Mouse (Mus musculus) forebrain, postnatal 0 days (tissue): ENCODE measurements around the gene Gm20431. TPM values are rescaled to one million over a fixed set of nuclear protein-coding genes. Genes with fewer than 3 reads are reported as not detected.

Source experiments
- ATAC-seq: fragments of 200-750 bp; cut with Nextera tagmentation; 2 replicates; pipeline ENCODE4 v1.8.0; 2017; ENCODE audit warnings: mild to moderate bottlenecking, moderate library complexity
- DNase-seq: peaks from one replicate; pipeline ENCODE4 v3.0.0-alpha.2; 2015
- H3K27ac ChIP-seq: fragments of 300-500 bp; sonication (generic); 2 replicates; pipeline ENCODE4 v1.5.1; 2014; ENCODE audit warnings: low read depth, mild to moderate bottlenecking, antibody characterized with exemption, low read length, moderate library complexity, mixed read lengths
- H3K27me3 ChIP-seq: fragments of 300-500 bp; sonication (generic); 2 replicates; pipeline ENCODE4 v1.6.1; 2014; ENCODE audit warnings: mild to moderate bottlenecking, low read length, mixed read lengths; ENCODE audit not compliant: insufficient read depth
- H3K36me3 ChIP-seq: fragments of 300-500 bp; sonication (generic); 2 replicates; pipeline ENCODE4 v1.6.1; 2014; ENCODE audit warnings: mild to moderate bottlenecking, moderate library complexity; ENCODE audit not compliant: insufficient read depth
- H3K4me1 ChIP-seq: fragments of 300-500 bp; sonication (generic); 2 replicates; pipeline ENCODE4 v1.6.1; 2014; ENCODE audit warnings: antibody characterized with exemption; ENCODE audit not compliant: insufficient read depth
- H3K4me2 ChIP-seq: fragments of 300-500 bp; sonication (generic); 2 replicates; pipeline ENCODE4 v1.6.1; 2014; ENCODE audit warnings: low read depth, mild to moderate bottlenecking, moderate library complexity
- H3K4me3 ChIP-seq: fragments of 300-500 bp; sonication (generic); 2 replicates; pipeline ENCODE4 v1.5.1; 2014; ENCODE audit warnings: low read depth, low read length, mixed read lengths
- H3K9ac ChIP-seq: fragments of 300-500 bp; sonication (generic); 2 replicates; pipeline ENCODE4 v1.6.1; 2014; ENCODE audit warnings: mild to moderate bottlenecking
- H3K9me3 ChIP-seq: fragments of 300-500 bp; sonication (generic); 2 replicates; pipeline ENCODE4 v1.6.1; 2016; ENCODE audit warnings: low read length
- CTCF ChIP-seq: sonication (generic); IDR thresholded peaks from 2 replicates; pipeline ENCODE4 v1.5.1; 2016; ENCODE audit warnings: antibody characterized with exemption, control low read depth, low read depth
- WGBS: fragments of 180-500 bp; shearing (Covaris S2); extraction: QIAGEN DNeasy Blood & Tissue Kit; methylation state at CpG from one replicate; pipeline ENCODE4 v1.1.7; 2014; 5-methylcytosine and 5-hydroxymethylcytosine counted together
- polyA plus RNA-seq: library from polyadenylated mRNA; unstranded; fragments of >200 nt; fragmentation: Nextera tagmentation; extraction: Ambion mirVana; gene quantifications from 2 replicates; pipeline ENCODE4 v1.2.1, GENCODE M21; 2015
- total RNA-seq: library from RNA; depleted of rRNA; stranded (reverse); fragments of >200 nt; gene quantifications from 2 replicates; pipeline ENCODE4 v1.2.3, GENCODE M21; 2014

Gene Gm20431
- total and polyA plus RNA-seq, 2 experiments from 2014 or later = 9.7 TPM; not detected in 1

DNA sequence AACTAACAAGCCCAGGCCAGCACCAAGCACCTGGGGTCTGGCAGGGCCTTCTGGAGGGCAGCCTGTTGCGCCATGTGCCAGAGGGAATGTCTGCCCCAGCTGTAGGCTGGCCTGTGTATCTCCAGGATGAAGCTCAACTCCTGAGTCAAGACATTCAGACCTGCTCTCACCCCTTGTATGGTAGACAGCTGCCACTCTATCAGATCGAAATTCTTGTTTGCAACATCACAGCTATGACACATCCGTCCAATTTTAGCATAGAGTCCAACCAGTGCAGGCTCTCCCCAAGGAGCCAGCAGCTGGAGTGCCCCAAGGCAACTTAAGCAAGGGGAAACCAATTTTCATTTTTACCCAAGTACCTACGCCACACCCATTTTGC is 54.6 kb downstream of the Gm20431 start:
- 90% methylated on average over 4 of the region's 4 CpGs for WGBS
- H3K9me3 ChIP-seq = no peaks in the 10 kb centered on the region
- TF ChIP-seq CTCF = no peak

DNA sequence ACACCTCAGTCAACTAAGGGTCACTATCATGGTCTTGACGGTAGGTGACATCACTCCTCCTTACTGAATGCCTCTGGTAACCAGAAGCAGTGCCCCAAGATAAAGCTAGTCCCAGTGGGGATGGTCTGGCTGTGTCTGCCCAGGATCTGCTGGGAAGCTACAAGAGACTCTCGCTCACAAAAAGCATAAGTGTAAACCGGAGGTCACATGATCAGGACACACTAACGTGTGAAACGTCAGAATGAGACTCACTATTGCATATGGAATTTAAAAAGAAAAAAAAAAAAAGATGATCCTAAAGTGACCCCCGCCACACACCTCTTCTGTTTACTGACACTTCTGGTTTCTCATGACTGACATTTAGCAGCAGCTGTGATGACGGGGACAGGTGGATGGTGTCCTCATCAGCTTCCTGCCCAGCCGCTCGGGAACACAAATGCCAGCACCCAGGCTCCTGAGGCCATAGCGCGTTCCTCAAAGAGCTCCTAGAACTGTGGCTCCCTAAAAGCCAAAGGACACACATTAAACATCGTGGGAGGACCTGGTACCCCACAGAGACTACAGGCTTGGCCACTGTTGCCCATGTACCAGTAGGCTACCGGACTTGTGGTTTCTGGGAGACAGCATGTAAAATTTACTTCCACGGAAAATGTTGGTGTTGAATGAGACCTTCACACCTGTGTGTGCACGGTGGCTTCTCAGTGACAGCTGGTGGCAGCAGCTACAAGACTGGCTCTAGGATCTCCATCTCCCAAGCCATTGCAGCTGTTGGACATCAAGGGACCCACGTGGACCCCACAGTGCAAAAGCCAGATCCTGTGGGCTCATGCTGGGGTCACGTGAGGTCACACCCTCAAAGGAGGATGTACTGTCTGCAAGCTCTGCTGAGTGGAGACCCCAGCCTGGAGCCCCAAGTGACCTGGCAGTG is 55.2 kb downstream of the Gm20431 start:
- Histone ChIP-seq H3K27me3 (no peaks in the 10 kb centered on the region), H3K4me3 (no peak overlapping the region), H3K9me3 (no peaks in the 10 kb centered on the region), H3K4me1 (no peaks in the 10 kb centered on the region), H3K36me3 (peaks cover 18% of the 10 kb centered on the region), H3K4me2 (no peak overlapping the region), H3K9ac (no peak overlapping the region), H3K27ac (no peak overlapping the region)
- 77% methylated on average over 17 of the region's 17 CpGs for WGBS
- DNase-seq (no peak), ATAC-seq (no peak)
- TF ChIP-seq CTCF = no peak

More for the DNA sequence above, 54.6 kb downstream of the Gm20431 start:
- H3K27ac ChIP-seq = no peak overlapping the region
- DNase-seq (no peak), ATAC-seq (no peak)
- H3K27me3 ChIP-seq = no peaks in the 10 kb centered on the region
- H3K4me3 ChIP-seq = no peak overlapping the region
- H3K4me1 ChIP-seq = no peaks in the 10 kb centered on the region
- H3K4me2 ChIP-seq = no peak overlapping the region
- no peak overlapping the region for H3K9ac ChIP-seq
- peaks cover 18% of the 10 kb centered on the region for H3K36me3 ChIP-seq

DNA sequence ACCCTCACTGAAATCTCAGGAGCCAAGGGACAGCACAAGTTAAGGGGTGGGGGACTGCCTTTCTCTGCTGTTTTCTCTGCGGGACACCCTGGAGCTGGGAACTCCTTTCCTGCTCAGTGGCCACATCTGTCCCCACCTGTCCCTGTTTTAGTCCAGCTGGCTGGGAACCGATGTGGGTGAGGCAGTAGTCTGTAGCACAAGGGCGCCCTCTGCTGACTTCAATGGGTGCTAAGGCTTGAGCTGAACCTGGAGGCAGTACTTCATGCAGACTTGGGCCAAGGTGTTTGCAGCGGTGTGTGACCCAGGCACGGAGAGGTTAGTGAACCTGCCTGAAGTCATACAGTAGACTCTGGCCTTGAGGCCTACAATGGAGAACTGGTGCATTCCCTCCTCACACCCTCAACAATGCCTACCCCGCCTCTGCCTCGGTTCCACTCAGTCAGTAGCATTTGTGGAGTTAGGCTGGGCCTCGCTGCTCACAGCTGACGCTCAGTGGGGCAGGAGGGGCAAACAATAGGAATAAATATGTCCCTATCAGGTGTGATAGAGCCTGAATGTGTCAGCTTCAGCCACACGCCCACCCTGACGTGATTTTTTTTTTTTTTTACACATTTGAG is 56.0 kb downstream of the Gm20431 start:
- WGBS = 26% methylated on average over 11 of the region's 11 CpGs
- no peaks in the 10 kb centered on the region for H3K4me1 ChIP-seq
- no peak overlapping the region for H3K27ac ChIP-seq
- H3K4me3 ChIP-seq = no peak overlapping the region
- DNase-seq (peak; percentile 84), ATAC-seq (peak; percentile 85)
- no peak overlapping the region for H3K4me2 ChIP-seq
- H3K27me3 ChIP-seq = no peaks in the 10 kb centered on the region
- H3K36me3 ChIP-seq = peaks cover 18% of the 10 kb centered on the region
- no peak overlapping the region for H3K9ac ChIP-seq
- H3K9me3 ChIP-seq = no peaks in the 10 kb centered on the region
- TF ChIP-seq CTCF = peak; percentile 96

DNA sequence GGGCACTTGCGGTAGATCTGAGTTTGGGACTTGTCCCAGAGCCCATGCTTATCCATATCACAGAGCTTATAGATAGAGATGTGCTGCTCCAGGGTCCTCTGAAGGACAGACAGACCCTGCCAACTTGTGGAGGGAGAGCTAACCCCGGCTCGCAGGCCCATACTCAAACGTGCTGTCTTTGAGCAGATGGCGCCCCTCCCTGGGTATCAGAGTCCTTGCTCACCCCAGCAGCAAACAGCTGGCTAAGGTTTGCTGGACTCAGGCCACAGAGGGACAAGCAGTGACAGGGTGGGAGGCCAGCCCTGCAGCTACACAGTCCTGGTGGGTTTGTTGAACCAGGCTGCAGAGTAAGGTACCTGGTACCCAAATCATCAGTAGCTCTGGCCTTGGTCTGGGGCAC is 58.3 kb downstream of the Gm20431 start:
- no peak overlapping the region for H3K4me2 ChIP-seq
- H3K4me1 ChIP-seq = no peaks in the 10 kb centered on the region
- peak; percentile 14; the same call in 1 of the 2 replicates for TF ChIP-seq CTCF

DNA sequence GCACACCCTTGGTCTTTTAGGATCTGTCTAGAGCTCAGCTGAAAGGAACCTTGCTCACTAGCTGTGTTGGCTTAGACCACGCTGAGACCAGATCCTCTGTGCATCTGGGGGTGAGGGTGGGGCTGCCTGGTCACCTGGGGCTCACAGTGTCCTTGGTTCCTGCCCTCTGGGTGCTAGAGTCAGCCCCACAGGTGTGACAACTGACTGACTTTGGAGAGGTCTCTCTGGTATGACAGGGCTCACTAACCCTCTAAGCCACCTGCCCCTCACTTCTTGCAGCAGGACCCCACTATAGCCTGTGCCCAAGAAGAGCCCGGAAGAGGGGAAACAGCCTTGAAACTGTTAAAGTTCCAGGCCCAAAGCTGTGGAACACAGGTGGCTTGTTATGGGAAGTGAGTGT is 58.9 kb downstream of the Gm20431 start:
- TF ChIP-seq CTCF = no peak
- 78% methylated on average over 2 of the region's 2 CpGs for WGBS
- Histone ChIP-seq H3K27me3 (no peaks in the 10 kb centered on the region), H3K36me3 (peaks cover 4% of the 10 kb centered on the region; the same call in 1 of the 2 replicates), H3K27ac (no peak overlapping the region), H3K4me2 (no peak overlapping the region), H3K9me3 (no peaks in the 10 kb centered on the region), H3K9ac (no peak overlapping the region), H3K4me1 (no peaks in the 10 kb centered on the region), H3K4me3 (no peak overlapping the region)
- no peak for DNase-seq
- ATAC-seq = no peak

More for the DNA sequence above, 58.3 kb downstream of the Gm20431 start:
- Histone ChIP-seq H3K27me3 (no peaks in the 10 kb centered on the region), H3K9ac (no peak overlapping the region), H3K4me3 (no peak overlapping the region), H3K36me3 (peaks cover 6% of the 10 kb centered on the region; the same call in 1 of the 2 replicates), H3K27ac (no peak overlapping the region), H3K9me3 (no peaks in the 10 kb centered on the region)
- WGBS = 50% methylated on average over 5 of the region's 5 CpGs
- ATAC-seq = no peak
- DNase-seq = no peak

DNA sequence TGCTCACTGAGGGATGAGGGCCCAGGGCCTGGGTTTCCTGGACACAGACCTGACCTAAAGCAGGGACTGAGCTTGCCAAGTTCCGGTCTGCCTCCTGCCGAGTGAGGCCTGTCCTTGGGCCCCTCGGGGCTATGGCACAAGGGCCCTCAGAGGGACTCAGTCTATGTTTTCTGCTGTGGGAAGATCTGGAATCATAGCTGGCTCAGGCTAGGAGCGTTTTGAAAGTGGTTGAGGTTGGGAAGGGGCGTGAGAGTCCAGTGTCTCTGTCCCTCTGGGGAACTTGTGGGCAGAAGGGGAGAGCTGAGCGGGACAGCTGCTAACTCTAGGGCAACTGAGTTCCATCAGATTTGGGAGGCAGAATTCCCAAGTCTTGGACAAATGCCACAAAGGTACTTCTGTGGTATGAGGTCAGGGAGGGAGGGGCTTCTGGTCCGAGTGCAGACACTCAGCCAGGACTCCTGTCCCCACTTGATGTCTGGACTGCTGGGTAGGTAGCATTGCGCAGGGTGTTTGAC is 60.8 kb downstream of the Gm20431 start:
- no peaks in the 10 kb centered on the region for H3K4me1 ChIP-seq
- H3K4me3 ChIP-seq = no peak overlapping the region
- H3K27me3 ChIP-seq = no peaks in the 10 kb centered on the region
- no peak overlapping the region for H3K9ac ChIP-seq
- WGBS = 76% methylated on average over 8 of the region's 8 CpGs
- H3K27ac ChIP-seq = no peak overlapping the region
- DNase-seq = no peak
- no peaks in the 10 kb centered on the region for H3K36me3 ChIP-seq
- H3K9me3 ChIP-seq = no peaks in the 10 kb centered on the region
- TF ChIP-seq CTCF = no peak
- ATAC-seq = no peak
- H3K4me2 ChIP-seq = no peak overlapping the region

DNA sequence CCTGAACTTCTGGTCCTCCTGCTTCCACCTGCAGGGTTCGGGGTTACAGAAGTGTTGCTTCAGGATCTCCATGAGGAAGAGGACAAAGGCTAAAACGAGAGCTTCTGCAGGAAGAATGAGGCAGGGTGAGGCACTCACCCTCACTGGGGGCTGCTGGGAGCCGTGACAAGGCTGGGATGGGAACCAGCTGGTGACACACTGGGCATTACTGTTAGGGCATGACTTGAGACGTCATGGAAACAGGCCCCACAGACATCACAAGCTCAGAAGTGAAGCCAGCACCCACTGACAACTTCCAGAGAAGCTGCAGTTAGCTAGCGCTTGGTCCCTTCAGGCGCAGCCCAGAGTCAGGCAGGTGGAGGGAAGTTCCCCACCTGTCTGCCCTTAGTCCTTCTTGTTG is 61.4 kb downstream of the Gm20431 start:
- Histone ChIP-seq H3K4me3 (no peak overlapping the region), H3K9ac (no peak overlapping the region), H3K27ac (no peak overlapping the region), H3K27me3 (no peaks in the 10 kb centered on the region), H3K9me3 (no peaks in the 10 kb centered on the region), H3K4me2 (no peak overlapping the region), H3K4me1 (no peaks in the 10 kb centered on the region), H3K36me3 (no peaks in the 10 kb centered on the region)
- no peak for TF ChIP-seq CTCF
- 63% methylated on average over 6 of the region's 6 CpGs for WGBS
- no peak for ATAC-seq
- DNase-seq = no peak
